Mouse (Mus musculus) spleen, adult 2 months (tissue): ENCODE data around the gene Eno2. TPM values are rescaled to one million over a fixed set of nuclear protein-coding genes. Genes with fewer than 3 reads are reported as not detected.

Experiments used
- DNase-seq, 2 experiments: peaks; one replicate each; pipeline versions ENCODE4 v3.0.0 to v3.0.0-alpha.2; 2012 to 2021; ENCODE audit warnings: low spot score in 2 of 2, low read depth in 1 of 2
- H3K27ac ChIP-seq: fragments of 200-500 bp; 2 replicates; pipeline ENCODE4 v1.5.1; 2012; ENCODE audit warnings: low read length, inconsistent platforms; ENCODE audit not compliant: insufficient read depth
- H3K27me3 ChIP-seq: fragments of 200-500 bp; 2 replicates; pipeline ENCODE4 v1.6.1; 2012; ENCODE audit warnings: mild to moderate bottlenecking, moderate library complexity, low read length, inconsistent platforms; ENCODE audit not compliant: control insufficient read depth, insufficient read depth
- H3K36me3 ChIP-seq: fragments of 200-500 bp; 2 replicates; pipeline ENCODE4 v1.6.1; 2012; ENCODE audit warnings: mild to moderate bottlenecking, low read length, inconsistent platforms; ENCODE audit not compliant: control insufficient read depth, insufficient read depth
- H3K4me1 ChIP-seq: fragments of 200-500 bp; 2 replicates; pipeline ENCODE4 v1.6.1; 2011; ENCODE audit warnings: inconsistent platforms; ENCODE audit not compliant: control insufficient read depth, insufficient read depth, insufficient read length
- H3K4me3 ChIP-seq: fragments of 200-500 bp; 2 replicates; pipeline ENCODE4 v1.5.1; 2011; ENCODE audit warnings: mild to moderate bottlenecking, inconsistent platforms; ENCODE audit not compliant: insufficient read depth, insufficient read length; ENCODE audit errors: extremely low read depth
- CTCF ChIP-seq: fragments of 200-500 bp; IDR thresholded peaks from 2 replicates; pipeline ENCODE4 v1.5.1; 2011; ENCODE audit warnings: mild to moderate bottlenecking, inconsistent platforms; ENCODE audit not compliant: insufficient read depth, insufficient read length, insufficient replicate concordance; ENCODE audit errors: extremely low read depth
- POLR2A ChIP-seq: fragments of 200-500 bp; IDR thresholded peaks from 2 replicates; pipeline ENCODE4 v1.6.1; 2011; ENCODE audit warnings: low read depth, low read length, inconsistent platforms
- WGBS: fragments of 180-500 bp; shearing (Covaris S2); methylation state at CpG from one replicate; pipeline ENCODE4 v1.1.7; 2018; 5-methylcytosine and 5-hydroxymethylcytosine counted together
- polyA plus RNA-seq: library from polyadenylated mRNA; depleted of rRNA; stranded (reverse); fragments of >200 nt; gene quantifications from 2 replicates; pipeline ENCODE4 v1.2.3, GENCODE M21; 2012

Gene Eno2
- polyA plus RNA-seq, 1 experiment: 3.2 TPM

GRCm38 (mm10) chr6:124740888-124741761 lies 28.3 kb downstream of the Eno2 start, which contains the start of gene Grcc10:
Grcc10 (minus strand) TSS chr6:124741374.
- WGBS: under 1% methylated on average over 41 of the region's 41 CpGs
- DNase-seq: peak; percentile 84 to 93
- no peak for TF ChIP-seq CTCF
- TF ChIP-seq POLR2A: peak; percentile 86
- Histone ChIP-seq H3K4me3 (peak within 1 kb of the TSS; percentile 92), H3K27ac (peak within 1 kb of the TSS; percentile 99), H3K27me3 (no peaks in the 10 kb centered on the region), H3K36me3 (0 out of 2 replicates have a peak, but pooled peaks cover 4% of the 10 kb centered on the region), H3K4me1 (peaks cover 45% of the 10 kb centered on the region)

GRCm38 (mm10) chr6:124740211-124740887 lies 29.1 kb downstream of the Eno2 start:
- peak; percentile 52 to 55 for DNase-seq
- Histone ChIP-seq H3K4me3 (peak overlapping the region; percentile 92), H3K27me3 (no peaks in the 10 kb centered on the region), H3K27ac (peak overlapping the region; percentile 99), H3K4me1 (peaks cover 45% of the 10 kb centered on the region), H3K36me3 (0 out of 2 replicates have a peak, but pooled peaks cover 4% of the 10 kb centered on the region)
- under 1% methylated on average over 29 of the region's 29 CpGs for WGBS
- TF ChIP-seq CTCF (peak; percentile 35; the same call in 1 of the 2 replicates), POLR2A (no peak)

GRCm38 (mm10) chr6:124739231-124739796 lies 30.2 kb downstream of the Eno2 start:
- no peak for DNase-seq
- WGBS: 75% methylated on average over 10 of the region's 10 CpGs

GRCm38 (mm10) chr6:124738511-124739023 lies 30.9 kb downstream of the Eno2 start, which contains the start of gene Ptpn6:
Ptpn6 (minus strand) TSS chr6:124738714.
- peak within 1 kb of the TSS; percentile 78 for H3K27ac ChIP-seq
- TF ChIP-seq POLR2A: no peak
- no peak for TF ChIP-seq CTCF
- WGBS: 24% methylated on average over 15 of the region's 15 CpGs
- H3K36me3 ChIP-seq: 0 out of 2 replicates have a peak, but pooled peaks cover 4% of the 10 kb centered on the region
- DNase-seq: no peak
- no peaks in the 10 kb centered on the region for H3K27me3 ChIP-seq
- peaks cover 46% of the 10 kb centered on the region for H3K4me1 ChIP-seq
- peak within 1 kb of the TSS; percentile 32; the same call in 1 of the 2 replicates for H3K4me3 ChIP-seq

More at GRCm38 (mm10) chr6:124739231-124739796, 30.2 kb downstream of the Eno2 start:
- H3K4me3 ChIP-seq: no peak overlapping the region
- H3K27ac ChIP-seq: peak overlapping the region; percentile 78
- peaks cover 40% of the 10 kb centered on the region for H3K4me1 ChIP-seq
- 0 out of 2 replicates have a peak, but pooled peaks cover 4% of the 10 kb centered on the region for H3K36me3 ChIP-seq
- H3K27me3 ChIP-seq: no peaks in the 10 kb centered on the region
- TF ChIP-seq POLR2A: no peak
- TF ChIP-seq CTCF: no peak

GRCm38 (mm10) chr6:124737040-124737439 lies 32.4 kb downstream of the Eno2 start:
- Histone ChIP-seq H3K36me3 (peaks cover 4% of the 10 kb centered on the region), H3K27ac (no peak overlapping the region), H3K27me3 (no peaks in the 10 kb centered on the region), H3K4me3 (no peak overlapping the region), H3K4me1 (peaks cover 45% of the 10 kb centered on the region)
- DNase-seq: no peak
- 91% methylated on average over 11 of the region's 11 CpGs for WGBS
- TF ChIP-seq CTCF (no peak), POLR2A (no peak)

GRCm38 (mm10) chr6:124734417-124734816 lies 35.1 kb downstream of the Eno2 start:
- DNase-seq: no peak
- Histone ChIP-seq H3K4me1 (peaks cover 35% of the 10 kb centered on the region; the same call in 1 of the 2 replicates), H3K27me3 (no peaks in the 10 kb centered on the region), H3K4me3 (no peak overlapping the region), H3K27ac (0 out of 2 replicates have a peak overlapping the region, but pooled peaks have one; percentile 5), H3K36me3 (peaks cover 15% of the 10 kb centered on the region)
- 69% methylated on average over 3 of the region's 3 CpGs for WGBS
- no peak for TF ChIP-seq POLR2A
